Mouse (Mus musculus) C2C12 (cell line): ENCODE measurements around the gene Ap1g2. TPM values are rescaled to one million over a fixed set of nuclear protein-coding genes. Genes with fewer than 3 reads are reported as not detected.

Experiments
- H3K27me3 ChIP-seq: one replicate; pipeline ENCODE4 v1.6.1; 2011; ENCODE audit not compliant: control insufficient read depth, insufficient read depth, insufficient read length
- H3K36me3 ChIP-seq: one replicate; pipeline ENCODE4 v1.6.1; 2011; ENCODE audit not compliant: control insufficient read depth, insufficient read depth
- H3K4me3 ChIP-seq: one replicate; pipeline ENCODE4 v1.5.1; 2011; ENCODE audit warnings: mild to moderate bottlenecking, control low read depth; ENCODE audit not compliant: poor library complexity, insufficient read depth, severe bottlenecking
- H3K79me2 ChIP-seq: one replicate; pipeline ENCODE4 v1.6.1; 2011; ENCODE audit not compliant: control insufficient read depth, insufficient read depth
- H3K79me3 ChIP-seq: one replicate; pipeline ENCODE4 v1.6.1; 2011; ENCODE audit warnings: low read depth, control low read depth
- H3ac ChIP-seq: one replicate; pipeline ENCODE3; 2011; ENCODE audit warnings: low read depth; ENCODE audit not compliant: control insufficient read depth, insufficient read length
- CEBPB ChIP-seq: IDR thresholded peaks from one replicate; pipeline ENCODE4 v1.6.1; 2011; ENCODE audit warnings: low read depth, mild to moderate bottlenecking, control low read depth, moderate library complexity
- CTCF ChIP-seq: IDR thresholded peaks from one replicate; pipeline ENCODE4 v1.5.1; 2011; ENCODE audit not compliant: control insufficient read depth, insufficient read depth, insufficient read length
- FOSL1 ChIP-seq: IDR thresholded peaks from one replicate; pipeline ENCODE4 v1.8.0; 2011; ENCODE audit warnings: mild to moderate bottlenecking, low read length; ENCODE audit not compliant: poor library complexity, insufficient read depth, severe bottlenecking
- MAX ChIP-seq: IDR thresholded peaks from one replicate; pipeline ENCODE4 v1.6.1; 2011; ENCODE audit warnings: mild to moderate bottlenecking, control low read depth
- MYOD1 ChIP-seq: IDR thresholded peaks from one replicate; pipeline ENCODE4 v1.6.1; 2011; ENCODE audit warnings: low read depth; ENCODE audit not compliant: control insufficient read depth, insufficient read length
- MYOG ChIP-seq: IDR thresholded peaks from one replicate; pipeline ENCODE4 v1.6.1; 2011; ENCODE audit not compliant: control insufficient read depth, insufficient read length; ENCODE audit errors: extremely low read depth
- USF1 ChIP-seq: IDR thresholded peaks from one replicate; pipeline ENCODE4 v1.6.1; 2011; ENCODE audit warnings: low read depth, mild to moderate bottlenecking, control low read depth, moderate library complexity
- polyA plus RNA-seq: library from polyadenylated mRNA; unstranded; fragments of >200 nt; fragmentation: generic; extraction: Trizol; gene quantifications from one replicate; pipeline ENCODE4 v1.2.1, GENCODE M21; 2012; ENCODE audit warnings: missing spikeins

Ap1g2 gene
- polyA plus RNA-seq, 1 experiment: 3.9 TPM

GRCm38 (mm10) chr14:55079214-55079970 lies 27.0 kb downstream of the Ap1g2 start:
- Histone ChIP-seq H3K79me3 (no peaks in the 10 kb centered on the region), H3K4me3 (no peak overlapping the region), H3K27me3 (no peaks in the 10 kb centered on the region), H3K36me3 (no peaks in the 10 kb centered on the region), H3K79me2 (no peaks in the 10 kb centered on the region), H3ac (no peak overlapping the region)
- TF ChIP-seq CTCF (peak; percentile 85), MAX (no peak)

- Histone ChIP-seq H3K79me3 (no peaks in the 10 kb centered on the region), H3K27me3 (no peaks in the 10 kb centered on the region), H3K36me3 (no peaks in the 10 kb centered on the region), H3ac (no peak overlapping the region), H3K79me2 (no peaks in the 10 kb centered on the region), H3K4me3 (no peak overlapping the region)
- TF ChIP-seq MAX (no peak), FOSL1 (no peak), CEBPB (no peak), USF1 (no peak), MYOG (no peak), MYOD1 (no peak), CTCF (no peak)
These were observed 27.9 kb downstream of the Ap1g2 start for GRCm38 (mm10) chr14:55078366-55078989.

- H3K4me3 ChIP-seq: no peak overlapping the region
These were observed 28.7 kb downstream of the Ap1g2 start for GRCm38 (mm10) chr14:55077481-55078365.

GRCm38 (mm10) chr14:55076956-55077355 lies 29.4 kb downstream of the Ap1g2 start:
- no peaks in the 10 kb centered on the region for H3K36me3 ChIP-seq
- H3K79me3 ChIP-seq: no peaks in the 10 kb centered on the region
- H3K79me2 ChIP-seq: no peaks in the 10 kb centered on the region
- H3K27me3 ChIP-seq: no peaks in the 10 kb centered on the region
- no peak overlapping the region for H3K4me3 ChIP-seq
- TF ChIP-seq MYOG (no peak), USF1 (no peak), FOSL1 (no peak), CTCF (no peak), MYOD1 (no peak), MAX (no peak), CEBPB (no peak)
- no peak overlapping the region for H3ac ChIP-seq

More at GRCm38 (mm10) chr14:55077481-55078365, 28.7 kb downstream of the Ap1g2 start:
- H3K79me2 ChIP-seq: no peaks in the 10 kb centered on the region
- TF ChIP-seq FOSL1 (no peak), CTCF (no peak), CEBPB (no peak), USF1 (no peak), MYOG (no peak), MYOD1 (no peak), MAX (no peak)
- no peaks in the 10 kb centered on the region for H3K27me3 ChIP-seq
- no peak overlapping the region for H3ac ChIP-seq
- H3K79me3 ChIP-seq: no peaks in the 10 kb centered on the region
- H3K36me3 ChIP-seq: no peaks in the 10 kb centered on the region

GRCm38 (mm10) chr14:55076224-55076623 lies 30.2 kb downstream of the Ap1g2 start:
- TF ChIP-seq MYOD1: no peak
- H3K27me3 ChIP-seq: no peaks in the 10 kb centered on the region
- no peak overlapping the region for H3ac ChIP-seq
- no peaks in the 10 kb centered on the region for H3K79me2 ChIP-seq
- H3K4me3 ChIP-seq: no peak overlapping the region
- no peaks in the 10 kb centered on the region for H3K79me3 ChIP-seq
- no peaks in the 10 kb centered on the region for H3K36me3 ChIP-seq

GRCm38 (mm10) chr14:55074416-55074815 lies 32.0 kb downstream of the Ap1g2 start:
- no peaks in the 10 kb centered on the region for H3K79me3 ChIP-seq
- H3ac ChIP-seq: no peak overlapping the region
- H3K79me2 ChIP-seq: no peaks in the 10 kb centered on the region
- no peaks in the 10 kb centered on the region for H3K36me3 ChIP-seq
- H3K27me3 ChIP-seq: no peaks in the 10 kb centered on the region
- TF ChIP-seq MAX (no peak), MYOD1 (no peak), USF1 (no peak), MYOG (no peak), FOSL1 (no peak), CTCF (no peak), CEBPB (no peak)
- no peak overlapping the region for H3K4me3 ChIP-seq
